Mouse (Mus musculus): ENCODE measurements at regions not wholly inside any gene's neighbourhood (a gene's known extent, or its start where the extent isn't known, plus 50 kb on each side); places are given as distances from the start of the nearest gene placed in this dataset.

DNA sequence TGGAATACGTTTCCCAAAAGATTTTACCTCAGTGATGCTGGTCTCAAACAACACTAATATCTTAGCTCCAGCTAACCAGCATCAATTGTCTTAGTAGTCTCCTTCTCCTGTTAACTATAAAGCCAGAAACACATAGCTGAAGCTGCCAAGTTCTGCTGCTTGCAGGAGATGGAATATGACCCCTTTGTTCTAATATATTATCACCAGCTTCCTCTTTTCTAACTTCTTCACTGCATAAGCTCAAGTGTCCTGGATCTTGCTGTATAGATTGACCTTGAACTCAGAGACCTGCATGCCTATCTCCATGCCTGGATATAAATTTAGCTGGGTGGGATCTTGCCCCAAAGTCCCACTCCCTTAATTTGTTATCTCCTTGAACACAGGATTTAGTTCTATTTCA lies 94.8 kb downstream of the Rbm46 start:
- no peak for DNase-seq (ENCODE audit: low read depth)

DNA sequence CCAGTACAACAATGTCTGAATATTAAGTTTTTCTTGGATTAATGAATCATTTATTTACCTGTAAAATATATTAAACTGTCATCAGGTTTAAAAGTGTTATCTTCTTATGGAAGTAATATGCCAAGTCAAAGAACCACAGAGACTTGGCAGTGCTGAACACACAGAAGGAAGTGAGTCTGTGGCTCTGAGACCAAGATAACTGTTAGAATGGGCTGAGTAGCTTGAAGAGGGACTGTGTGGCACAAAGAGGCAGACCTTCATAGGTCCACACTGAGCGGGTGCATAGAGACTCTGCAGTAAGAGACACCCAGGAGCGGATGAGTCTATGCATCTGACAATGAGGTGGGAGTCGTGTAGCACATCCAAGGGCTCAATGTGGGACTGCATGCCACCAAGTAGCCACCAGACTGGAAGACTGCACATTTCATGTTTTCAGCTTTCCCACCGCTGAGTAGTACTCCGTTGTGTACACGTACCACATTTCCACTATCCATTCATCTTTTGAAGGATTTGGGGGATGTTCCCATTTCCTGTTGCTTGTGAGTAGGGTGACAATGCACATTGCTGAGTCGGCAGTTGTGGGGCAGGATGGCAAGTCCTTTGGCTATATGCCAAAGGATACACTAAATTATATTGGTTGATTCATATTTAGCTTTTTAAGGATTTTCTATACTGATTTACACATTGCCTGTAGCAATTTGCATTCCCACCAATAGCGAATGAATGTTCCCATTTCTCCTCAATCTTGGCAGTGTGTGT lies 105.6 kb downstream of the Rbm46 start:
- DNase-seq (ENCODE audit: low read depth), result no peak

DNA sequence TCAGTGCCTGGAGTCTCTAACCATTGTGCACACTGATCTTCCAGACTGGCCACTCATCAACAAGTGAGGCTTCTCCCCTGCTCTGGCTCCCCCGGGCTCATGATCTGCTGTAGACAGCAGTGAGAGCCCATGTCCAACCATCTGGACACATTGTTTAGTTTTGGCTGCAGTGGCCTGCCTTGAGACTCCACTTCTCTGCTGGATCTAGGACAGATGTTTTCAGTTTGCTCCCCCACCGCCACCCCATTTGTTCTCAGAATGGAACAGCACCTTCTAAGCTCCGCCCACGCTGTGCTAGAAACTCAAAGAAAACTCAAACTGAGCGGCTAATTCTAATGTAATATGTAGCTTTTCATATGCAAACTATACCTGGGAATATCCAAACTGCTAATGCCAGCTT lies 108.8 kb downstream of the Rbm46 start:
- no peak for DNase-seq (ENCODE audit: low read depth)

DNA sequence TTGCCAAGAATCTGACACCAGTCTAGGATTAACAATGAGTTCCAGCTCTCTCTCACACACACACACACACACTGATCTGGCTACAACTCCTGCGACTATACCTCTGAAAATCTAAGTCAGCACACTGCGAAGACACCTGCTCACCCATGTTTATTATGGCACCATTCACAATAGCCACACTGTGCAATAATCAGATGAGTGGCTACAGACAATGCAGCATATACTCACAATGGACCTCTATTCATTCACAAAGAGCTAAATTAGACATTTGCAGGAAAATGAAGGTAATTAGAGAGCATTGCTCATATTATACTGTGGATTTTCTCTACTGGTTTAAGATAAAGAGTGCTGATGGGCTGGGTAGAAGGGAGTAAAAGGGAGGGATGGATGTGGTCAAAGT lies 116.3 kb downstream of the Rbm46 start:
- no peak for DNase-seq (ENCODE audit: low read depth)

DNA sequence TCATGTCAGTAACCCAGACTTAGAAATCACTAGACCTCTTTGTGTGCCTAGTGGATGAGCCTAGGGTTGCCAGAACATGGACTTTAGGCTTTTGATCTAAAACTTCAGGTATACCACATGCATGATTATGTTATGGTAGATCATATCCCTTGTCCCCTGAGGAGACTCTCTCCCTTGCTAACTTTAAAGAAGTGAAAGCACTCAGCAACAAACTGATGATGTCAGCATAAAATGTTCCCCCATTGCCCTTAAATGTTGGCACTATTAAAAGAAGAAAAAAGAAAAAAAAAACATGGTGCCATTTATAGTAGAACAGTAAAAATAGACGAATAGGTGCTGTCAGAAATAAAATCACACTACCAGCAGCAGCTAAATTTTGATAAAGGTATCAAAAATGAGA lies 117.3 kb downstream of the Rbm46 start:
- no peak for DNase-seq (ENCODE audit: low read depth)

DNA sequence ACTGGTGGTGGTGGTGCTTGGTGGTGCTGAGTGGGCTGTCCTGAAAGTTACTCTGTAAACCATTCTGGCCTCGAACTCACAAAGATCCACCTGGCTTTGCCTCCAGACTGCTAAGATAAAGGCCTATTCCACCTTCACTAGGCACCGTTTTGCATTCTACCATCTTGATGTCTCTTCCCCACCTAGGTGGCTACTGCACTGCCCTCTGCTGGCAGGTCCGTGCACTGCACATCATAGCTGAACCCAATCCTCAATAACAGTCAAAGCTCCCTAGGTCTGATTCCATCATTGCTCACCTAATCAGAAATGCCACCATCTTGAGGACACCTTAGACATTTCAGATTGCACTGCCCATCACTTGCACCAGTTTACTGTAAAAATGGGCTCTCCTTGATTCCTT lies 150.7 kb downstream of the Rbm46 start:
- DNase-seq (ENCODE audit: low read depth), result peak; percentile 8

DNA sequence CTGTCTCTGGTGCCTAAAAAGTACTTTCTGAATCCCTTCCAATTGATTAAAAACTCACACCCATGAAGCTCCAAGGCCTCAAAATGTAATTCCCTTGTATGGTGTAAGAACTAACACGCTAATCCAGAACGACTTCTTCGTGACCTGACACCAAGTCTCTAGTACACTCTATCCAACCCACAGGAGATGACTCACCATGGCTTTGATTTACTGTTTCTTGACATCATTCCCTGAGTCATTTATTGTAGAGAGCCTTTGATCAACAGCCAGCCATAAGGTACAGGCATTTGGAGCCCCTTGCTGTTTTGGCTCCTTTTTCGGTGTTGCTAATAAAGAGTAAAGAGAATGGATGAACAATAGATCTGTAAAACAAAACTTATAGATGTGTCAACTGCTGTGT lies 159.7 kb upstream of the Npy2r start:
- DNase-seq (ENCODE audit: low read depth), result no peak

DNA sequence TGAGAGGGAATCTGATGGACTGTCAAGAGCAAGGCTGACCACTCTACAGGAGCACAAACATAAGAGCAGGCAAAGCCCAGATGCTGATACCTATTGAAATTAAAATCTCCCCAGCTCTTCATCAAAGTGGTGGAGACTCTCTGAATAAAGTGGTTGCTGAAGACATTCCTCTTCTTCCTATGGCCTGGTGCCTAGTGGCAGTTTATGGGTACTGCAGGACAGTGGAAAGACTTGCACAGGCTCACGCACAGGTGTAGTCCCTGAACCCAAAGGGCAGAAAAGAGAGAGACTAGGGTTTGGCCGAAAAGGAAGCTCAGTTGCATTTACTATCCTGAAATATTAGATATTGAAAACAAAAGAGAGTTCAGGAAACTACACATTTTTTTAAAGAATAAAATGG lies 144.2 kb upstream of the Npy2r start:
- no peak for DNase-seq (ENCODE audit: low read depth)

DNA sequence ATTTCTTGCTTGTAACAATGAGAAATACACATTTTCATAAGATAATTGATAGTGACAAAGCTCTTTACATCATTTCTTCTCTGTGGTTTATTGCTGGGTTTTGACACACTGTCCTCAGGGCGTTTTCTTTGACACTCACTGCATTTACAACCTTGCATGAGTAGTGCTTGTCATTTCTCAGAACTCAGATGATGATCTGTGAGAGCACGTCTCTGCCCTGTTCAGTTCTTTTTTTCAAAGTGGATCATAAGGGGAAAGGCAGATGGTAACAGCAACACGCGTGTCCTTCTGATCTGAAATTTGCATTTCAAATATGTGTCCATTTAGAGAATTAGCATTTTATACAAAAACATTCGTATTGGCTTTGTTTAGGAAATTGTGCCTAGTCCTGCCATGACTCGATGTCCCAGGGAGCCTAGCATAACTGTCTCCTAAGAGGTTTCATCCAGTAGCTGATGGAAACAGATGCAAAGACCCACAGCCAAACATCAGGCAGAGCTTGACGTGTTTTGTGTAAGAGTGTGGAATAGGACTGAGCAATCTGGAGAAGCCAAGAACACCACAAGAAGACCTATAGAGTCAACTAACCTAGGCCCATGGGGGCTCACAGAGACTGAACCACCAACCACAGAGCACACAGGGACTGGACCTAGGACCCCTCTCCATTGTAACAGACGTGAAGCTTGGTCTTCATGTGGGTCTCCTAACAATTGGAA lies 108.4 kb upstream of the Npy2r start:
- DNase-seq (ENCODE audit: low read depth), result no peak

DNA sequence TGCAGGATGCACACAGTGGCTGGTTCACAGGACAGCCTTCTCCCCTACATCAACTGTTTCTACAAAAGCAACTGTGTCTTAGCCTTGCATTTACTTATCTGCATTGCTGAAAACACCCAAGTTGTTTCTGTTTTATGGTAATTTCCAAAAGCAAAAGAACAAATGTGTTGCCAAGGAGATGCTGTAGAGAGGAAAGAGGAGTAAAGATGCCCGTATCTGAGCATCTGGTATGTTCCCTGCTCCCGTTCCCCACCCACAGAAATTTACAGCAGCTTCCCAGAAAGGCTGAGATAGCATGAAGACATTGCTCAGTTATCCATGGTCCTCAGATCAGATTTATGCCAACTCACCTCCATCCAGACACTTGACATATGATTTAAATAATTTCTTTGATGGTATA lies 104.5 kb upstream of the Npy2r start:
- no peak for DNase-seq (ENCODE audit: low read depth)

DNA sequence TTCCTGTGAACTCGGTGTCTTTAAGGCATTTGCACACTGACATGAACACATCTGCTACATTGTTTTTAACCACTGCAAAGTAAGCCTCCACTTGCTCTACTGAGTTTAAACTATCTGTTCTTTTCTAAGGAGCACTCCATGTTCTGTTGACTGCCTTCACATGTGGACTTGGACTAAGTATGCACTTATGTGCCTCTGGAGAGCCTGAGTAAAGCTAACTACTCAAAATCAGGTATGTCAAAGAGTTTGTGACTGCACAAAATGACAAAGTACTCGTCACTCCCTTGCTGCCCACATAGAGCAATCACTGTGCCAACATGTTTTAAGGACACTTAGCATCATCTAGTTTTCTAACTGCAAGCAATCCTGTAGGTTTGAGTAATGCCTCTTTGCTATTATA lies 92.2 kb upstream of the Npy2r start:
- no peak for DNase-seq (ENCODE audit: low read depth)

DNA sequence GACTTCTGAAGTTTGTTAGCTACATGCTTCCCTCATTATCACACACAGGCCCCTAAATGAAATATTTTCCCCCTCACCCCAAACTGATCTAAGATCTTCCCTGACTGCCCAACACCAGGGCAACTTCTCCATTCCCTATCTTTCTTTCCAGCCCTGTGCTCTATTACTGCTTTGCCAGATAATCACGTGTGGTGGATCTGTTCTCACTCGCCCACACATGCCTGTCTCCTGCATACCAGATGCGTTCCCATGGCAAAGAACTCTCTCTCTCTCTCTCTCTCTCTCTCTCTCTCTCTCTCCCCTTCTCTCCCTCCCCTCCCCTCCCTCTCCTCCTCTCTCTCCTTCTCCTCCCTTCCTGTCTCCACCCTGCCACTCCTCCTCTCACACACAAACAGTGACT lies 88.8 kb upstream of the Npy2r start:
- no peak for DNase-seq (ENCODE audit: low read depth)

DNA sequence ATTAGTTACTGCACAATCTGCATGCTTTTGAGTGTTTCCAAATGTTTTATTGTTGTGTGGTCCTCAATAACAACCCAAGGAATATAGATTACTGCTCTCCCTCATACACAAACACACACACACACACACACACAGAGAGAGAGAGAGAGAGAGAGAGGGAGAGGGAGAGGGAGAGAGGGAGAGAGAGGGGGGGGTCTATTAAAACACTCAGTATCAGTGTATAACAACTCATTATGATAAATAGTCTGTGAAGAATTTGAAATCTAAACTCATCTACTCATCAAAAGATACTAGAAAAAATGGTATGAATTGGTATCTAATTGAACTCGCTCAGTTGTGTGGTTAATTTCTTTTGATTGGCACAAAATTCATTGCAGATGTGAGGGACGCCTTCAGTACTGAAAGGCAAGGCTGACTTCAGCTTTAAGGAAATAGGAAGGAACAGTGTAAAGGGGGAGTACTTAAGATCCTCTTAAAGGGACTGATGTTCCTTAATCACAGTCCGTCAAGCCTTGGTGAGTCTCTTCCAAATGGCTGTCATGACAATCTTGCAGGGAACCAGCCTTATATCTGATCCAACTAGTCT lies 72.6 kb upstream of the Npy2r start:
- DNase-seq (ENCODE audit: low read depth), result no peak

DNA sequence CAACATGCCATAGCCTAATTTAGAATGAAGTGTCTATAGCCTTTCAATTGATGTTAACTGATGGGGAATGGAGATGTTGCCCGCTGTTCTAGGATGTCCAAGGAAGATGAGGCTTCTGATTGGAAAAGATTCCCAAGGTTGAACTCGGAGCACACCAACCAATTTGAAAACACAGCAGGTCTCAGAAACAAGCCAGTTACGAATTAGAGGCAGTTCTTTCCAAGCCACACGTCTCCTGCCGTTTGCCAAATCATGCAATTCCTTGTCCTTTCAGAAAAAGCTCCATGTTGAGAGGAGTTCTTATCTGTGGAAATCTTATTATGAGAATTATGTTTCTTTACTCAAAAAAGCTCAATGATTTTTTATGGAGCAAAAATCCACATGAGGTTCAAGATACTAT lies 71.5 kb upstream of the Npy2r start:
- DNase-seq (ENCODE audit: low read depth), result no peak

DNA sequence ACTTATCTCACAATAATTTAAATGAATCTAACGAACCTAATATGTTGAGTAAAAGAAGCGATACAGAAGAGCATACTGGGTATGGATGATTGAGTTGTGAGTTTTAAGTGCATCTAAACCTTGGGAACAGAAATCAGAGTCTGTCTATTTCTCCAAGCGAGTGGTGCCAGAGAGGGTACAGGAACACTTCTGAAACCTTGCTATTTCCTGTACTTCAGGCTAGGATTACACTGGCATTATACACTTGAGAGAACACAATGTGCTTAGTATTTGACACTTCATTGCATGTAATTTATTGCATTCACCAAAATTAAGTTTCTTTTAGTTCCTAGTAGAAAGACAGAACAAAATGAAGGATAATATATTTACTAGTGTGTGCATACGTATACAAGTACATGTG lies 54.0 kb upstream of the Npy2r start:
- no peak for DNase-seq (ENCODE audit: low read depth)

DNA sequence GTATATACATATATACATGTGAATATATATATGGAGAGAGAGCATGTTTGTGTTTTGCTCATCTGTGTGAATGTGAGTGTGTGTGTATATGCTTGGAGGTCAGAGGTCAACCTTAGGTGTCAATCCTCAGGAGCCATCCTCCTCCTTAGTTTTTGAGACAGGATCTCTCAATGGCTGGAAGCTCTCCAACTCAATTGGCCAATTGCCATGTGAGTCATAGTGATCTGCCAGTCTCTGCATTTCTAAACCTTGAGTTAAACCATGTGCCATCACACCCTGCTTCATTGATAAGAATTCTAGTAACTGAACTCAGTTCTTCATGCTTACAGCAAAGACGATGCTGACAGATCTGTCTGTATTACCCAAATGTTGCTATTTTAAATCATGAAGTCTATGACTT lies 50.8 kb upstream of the Npy2r start:
- DNase-seq (ENCODE audit: low read depth), result no peak
